Mouse (Mus musculus): ENCODE measurements around the gene Naa16.
"Not testable (repeated sequence)": the region's sequence is repeated elsewhere in the genome, so short reads cannot be mapped to it uniquely, and the experiment has no call there.

Naa16 gene

DNA sequence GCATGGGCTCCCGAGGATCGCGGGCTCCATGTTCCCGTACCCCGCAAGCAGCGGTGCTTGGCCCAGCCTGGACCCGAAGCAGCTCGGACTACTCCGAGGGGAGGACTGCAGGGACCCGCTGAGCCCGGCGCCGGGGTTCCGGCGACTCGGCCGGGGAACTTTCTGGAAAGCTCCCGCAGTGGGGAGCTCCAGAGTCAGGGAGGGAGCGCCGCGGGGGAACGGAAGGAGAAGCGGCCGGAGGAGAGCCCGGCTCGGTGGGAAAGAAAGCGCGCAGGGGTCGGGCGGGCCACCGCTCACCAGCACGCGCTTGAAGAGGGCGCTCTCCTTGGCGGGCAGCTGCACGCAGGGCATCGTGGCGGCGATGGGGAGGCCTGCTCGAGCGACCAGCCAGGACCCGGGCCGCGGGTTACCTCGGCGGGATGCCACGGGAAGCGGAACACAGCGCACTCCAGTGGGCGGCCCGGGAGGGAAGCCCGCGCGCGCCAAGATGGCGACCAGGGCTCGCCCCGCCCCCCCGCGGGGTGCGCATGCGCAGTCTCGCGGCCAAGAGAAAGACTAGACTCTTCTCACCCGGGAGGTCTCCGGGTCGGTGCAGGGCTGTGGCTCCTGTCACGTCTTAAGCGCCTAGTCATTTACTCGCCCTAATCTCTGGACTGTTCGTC, at the start of gene Naa16:
Naa16 (minus strand) TSS at position 514 of the 662 bp plus-strand sequence.
- DNase-seq (ENCODE audit: low spot score in 2 of 2), result peak; percentile 87 to 92

DNA sequence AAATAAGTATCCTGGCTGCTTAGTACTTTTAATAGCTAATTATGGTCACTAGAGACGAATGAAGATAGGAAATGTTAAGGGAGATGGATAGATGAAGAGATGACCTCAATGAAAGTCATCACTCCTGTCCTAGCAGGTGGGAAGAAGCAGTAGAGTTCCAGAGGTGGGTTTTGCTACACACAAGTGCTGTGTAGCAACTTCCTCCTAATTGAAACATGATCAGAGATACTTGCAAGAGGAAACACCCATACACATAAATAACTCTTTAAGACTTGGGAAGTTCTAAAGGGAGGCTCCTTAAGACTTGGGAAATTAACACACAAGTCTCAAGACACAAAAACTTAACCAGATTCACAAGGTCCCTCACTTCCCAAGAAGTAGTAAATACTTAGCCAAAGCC, 43.5 kb upstream of the Naa16 start:
- DNase-seq (ENCODE audit: low spot score in 2 of 2), result no peak

GRCm38 (mm10) chr14:79426730-79427365, 36.3 kb upstream of the Naa16 start:
- DNase-seq (ENCODE audit: low spot score in 2 of 2), result not testable (repeated sequence)

GRCm38 (mm10) chr14:79425979-79426729, 35.6 kb upstream of the Naa16 start, which contains the start of gene Kbtbd7:
Kbtbd7 (plus strand) TSS chr14:79426511.
- DNase-seq (ENCODE audit: low spot score in 2 of 2), result peak; percentile 97 to 98

- DNase-seq (ENCODE audit: low spot score in 2 of 2), result no peak
Observed at GRCm38 (mm10) chr14:79420083-79420685, 29.6 kb upstream of the Naa16 start.

- DNase-seq (ENCODE audit: low spot score in 2 of 2), result no peak
Observed at GRCm38 (mm10) chr14:79413121-79413520, 22.5 kb upstream of the Naa16 start.

- DNase-seq (ENCODE audit: low spot score in 2 of 2), result no peak
Observed at GRCm38 (mm10) chr14:79410662-79411061, 20.1 kb upstream of the Naa16 start.

DNA sequence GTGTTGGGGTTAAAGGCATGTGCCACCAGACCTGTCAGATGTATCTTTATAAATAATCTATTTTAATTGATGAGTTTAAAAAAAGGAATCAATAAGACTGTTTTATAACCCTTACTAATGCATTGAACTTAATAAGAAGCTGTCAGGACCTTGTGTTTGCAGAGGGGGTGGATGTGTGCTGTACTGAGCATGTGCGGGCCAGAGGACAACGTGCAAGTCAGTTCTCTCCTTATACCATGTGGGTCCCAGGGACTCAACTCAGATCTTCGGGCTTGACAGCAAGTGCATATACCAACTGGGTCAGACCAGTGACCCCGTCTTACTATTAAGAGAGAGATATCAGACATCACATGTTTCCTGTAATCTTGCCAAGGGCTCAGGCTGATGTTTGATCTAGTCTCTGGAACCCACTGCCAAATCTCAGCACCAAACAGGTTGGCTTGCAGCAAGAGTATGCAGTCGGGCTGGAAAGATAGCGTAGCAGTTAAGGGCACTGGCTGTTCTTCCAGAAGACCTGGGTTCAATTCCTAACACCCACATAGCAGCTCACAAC, 18.8 kb upstream of the Naa16 start:
- no peak for DNase-seq (ENCODE audit: low spot score in 2 of 2)

- no peak for DNase-seq (ENCODE audit: low spot score in 2 of 2)
Observed at GRCm38 (mm10) chr14:79407641-79408040, 17.1 kb upstream of the Naa16 start.

DNA sequence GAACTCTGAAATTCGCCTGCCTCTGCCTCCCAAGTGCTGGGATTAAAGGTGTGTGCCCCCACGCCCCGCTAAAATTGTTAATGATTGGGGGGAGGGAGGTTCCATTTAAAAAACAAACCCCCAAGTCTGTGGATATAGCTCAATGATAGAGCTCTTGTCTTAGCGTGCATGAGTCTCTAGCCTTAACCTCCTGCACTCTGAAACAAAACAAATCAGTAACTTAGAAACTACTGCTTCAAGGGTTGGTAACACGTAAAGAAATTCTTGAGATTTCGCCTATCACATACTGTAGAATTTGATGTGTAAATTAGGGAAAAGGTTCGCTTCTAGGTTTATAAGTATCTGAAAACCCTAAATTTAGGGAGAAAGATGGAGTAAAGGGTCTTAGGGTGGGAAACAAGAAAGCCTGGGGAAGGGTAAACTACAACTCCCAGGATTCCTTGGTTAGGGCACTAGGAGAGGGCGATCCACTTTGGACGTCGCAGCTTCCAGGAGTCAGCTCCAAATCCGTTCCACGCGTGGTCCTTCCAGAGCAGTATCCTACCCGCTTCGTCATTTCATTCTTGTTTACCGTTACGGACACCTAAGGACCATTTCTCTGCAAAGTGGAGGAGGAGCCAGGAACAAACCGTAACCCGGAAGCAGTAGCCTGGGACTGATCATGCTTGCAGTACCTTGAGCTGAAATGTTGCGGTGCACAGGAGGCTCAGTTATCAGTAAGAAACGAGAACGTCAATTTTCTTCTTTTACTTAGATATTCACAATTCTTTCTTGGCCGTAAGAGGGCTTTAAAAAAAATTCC, 6.9 kb upstream of the Naa16 start, which contains the start of gene Mtrf1:
Mtrf1 (plus strand) TSS at position 452 of the 802 bp plus-strand sequence.
- DNase-seq (ENCODE audit: low spot score in 2 of 2), result peak; percentile 51 to 58

- peak; percentile 46 to 64 for DNase-seq (ENCODE audit: low spot score in 2 of 2)
Observed at GRCm38 (mm10) chr14:79394564-79394963, 4.0 kb upstream of the Naa16 start.

GRCm38 (mm10) chr14:79393289-79393688, 2.7 kb upstream of the Naa16 start:
- DNase-seq (ENCODE audit: low spot score in 2 of 2), result no peak

GRCm38 (mm10) chr14:79389438-79390264, 927 bp downstream of the Naa16 start:
- no peak for DNase-seq (ENCODE audit: low spot score in 2 of 2)

DNA sequence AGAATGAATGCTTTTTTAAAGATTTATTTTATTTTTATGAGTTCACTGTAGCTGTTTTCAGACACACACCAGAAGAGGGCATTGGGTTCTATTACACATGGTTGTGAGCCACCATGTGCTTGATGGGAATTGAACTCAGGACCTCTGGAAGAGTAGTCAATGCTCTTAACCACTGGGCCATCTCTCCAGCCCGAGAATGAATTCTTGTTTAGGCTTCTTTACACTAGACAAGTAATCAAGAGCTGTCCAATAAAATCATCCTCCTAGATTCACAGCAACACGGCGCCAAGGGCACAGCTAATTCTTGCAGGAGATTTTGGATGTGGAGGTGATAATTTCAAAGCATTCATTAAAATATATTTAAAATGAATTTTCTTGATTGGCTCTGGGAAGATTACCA, 2.3 kb downstream of the Naa16 start:
- DNase-seq (ENCODE audit: low spot score in 2 of 2), result no peak

DNA sequence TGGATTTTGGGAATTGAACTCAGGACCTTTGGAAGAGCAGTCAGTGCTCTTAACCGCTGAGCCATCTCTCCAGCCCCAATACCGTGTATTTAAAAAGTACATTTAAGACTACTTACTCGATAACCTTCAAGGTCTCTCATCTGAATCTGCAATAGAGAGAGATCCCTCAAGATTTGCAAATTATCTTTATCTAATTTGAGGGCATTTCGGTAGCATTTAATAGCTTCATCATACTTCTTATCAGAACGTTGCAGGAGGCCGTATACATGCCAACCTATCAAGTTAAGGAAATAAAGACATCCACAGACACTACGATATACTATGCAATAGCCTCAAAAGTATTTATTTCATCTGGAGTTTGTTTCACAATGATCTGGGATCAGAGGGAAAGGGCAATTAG, 7.5 kb downstream of the Naa16 start:
- no peak for DNase-seq (ENCODE audit: low spot score in 2 of 2)

DNA sequence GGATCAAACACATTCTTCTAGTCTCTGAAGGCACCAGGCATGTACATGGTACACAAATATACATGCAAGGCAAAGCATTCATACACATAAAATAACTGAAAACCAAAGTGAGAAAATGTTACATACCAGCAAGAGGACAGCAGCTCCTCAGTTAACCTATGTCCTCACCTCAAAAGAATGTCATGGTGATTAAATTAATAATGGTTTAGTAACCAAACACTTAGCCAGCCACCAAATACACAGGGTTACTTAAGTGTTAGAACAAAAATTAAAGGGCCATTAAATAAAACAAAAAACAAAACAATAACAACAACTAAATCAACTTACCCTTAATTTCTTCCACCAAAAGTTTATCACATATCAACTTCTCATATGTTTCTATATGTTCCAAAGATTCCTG, 13.5 kb downstream of the Naa16 start:
- DNase-seq (ENCODE audit: low spot score in 2 of 2), result no peak

- DNase-seq (ENCODE audit: low spot score in 2 of 2), result no peak
Observed at GRCm38 (mm10) chr14:79358055-79358454, 32.5 kb downstream of the Naa16 start.

GRCm38 (mm10) chr14:79346384-79346783, 44.2 kb downstream of the Naa16 start:
- no peak for DNase-seq (ENCODE audit: low spot score in 2 of 2)

DNA sequence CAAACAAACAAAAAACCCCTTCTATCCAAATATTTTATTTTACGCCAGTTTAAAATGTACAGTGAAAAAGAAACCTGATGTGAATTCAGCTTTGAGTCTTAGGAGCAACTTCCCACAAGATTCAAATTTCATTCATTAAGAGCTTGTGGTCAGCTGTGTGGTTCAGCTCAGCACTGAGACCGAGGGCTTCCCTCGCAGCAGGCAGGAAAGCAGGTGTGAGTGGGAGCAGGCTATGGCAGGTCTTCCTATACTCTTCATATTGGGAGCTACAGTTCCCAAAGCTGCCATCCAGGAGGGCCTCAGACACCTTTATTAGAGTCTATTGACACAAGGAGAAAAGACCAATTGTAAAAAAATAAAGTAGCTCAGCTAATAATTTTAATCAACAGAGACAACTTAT, 55.0 kb downstream of the Naa16 start:
- DNase-seq (ENCODE audit: low spot score in 2 of 2), result no peak

GRCm38 (mm10) chr14:79331936-79332335, 58.6 kb downstream of the Naa16 start:
- no peak for DNase-seq (ENCODE audit: low spot score in 2 of 2)

Data from natural killer cell, adult 2 months (primary cell).